Mouse (Mus musculus) neural tube, embryonic 14.5 days (tissue): ENCODE data around the gene Eml5. TPM values are rescaled to one million over a fixed set of nuclear protein-coding genes. Genes with fewer than 3 reads are reported as not detected.

Experiments
- ATAC-seq: fragments of 200-750 bp; cut with Nextera tagmentation; 2 replicates; pipeline ENCODE4 v1.8.0; 2017; ENCODE audit warnings: low read depth, mild to moderate bottlenecking, moderate TSS enrichment, moderate library complexity
- H3K27ac ChIP-seq: fragments of 300-500 bp; sonication (generic); 2 replicates; pipeline ENCODE4 v1.5.1; 2014; ENCODE audit warnings: low read depth, mild to moderate bottlenecking, control low read depth, low read length, moderate library complexity, mixed read lengths
- H3K27me3 ChIP-seq: fragments of 300-500 bp; sonication (generic); 2 replicates; pipeline ENCODE4 v1.6.1; 2014; ENCODE audit warnings: low read length; ENCODE audit not compliant: control insufficient read depth, insufficient read depth
- H3K36me3 ChIP-seq: fragments of 300-500 bp; sonication (generic); 2 replicates; pipeline ENCODE4 v1.6.1; 2014; ENCODE audit warnings: low read length, mixed read lengths; ENCODE audit not compliant: control insufficient read depth, insufficient read depth
- H3K4me1 ChIP-seq: fragments of 300-500 bp; sonication (generic); 2 replicates; pipeline ENCODE4 v1.6.1; 2014; ENCODE audit warnings: low read length; ENCODE audit not compliant: control insufficient read depth, insufficient read depth
- H3K4me2 ChIP-seq: fragments of 300-500 bp; sonication (generic); 2 replicates; pipeline ENCODE4 v1.6.1; 2014; ENCODE audit warnings: mild to moderate bottlenecking, low read depth, low read length, control low read depth
- H3K4me3 ChIP-seq: fragments of 300-500 bp; sonication (generic); 2 replicates; pipeline ENCODE4 v1.5.1; 2014; ENCODE audit warnings: low read depth, low read length, control low read depth, mixed read lengths
- H3K9ac ChIP-seq: fragments of 300-500 bp; sonication (generic); replicated peaks from 2 replicates; pipeline ENCODE4 v1.6.1; 2014; ENCODE audit warnings: low read depth, mild to moderate bottlenecking, control low read depth, low read length, mixed read lengths
- H3K9me3 ChIP-seq: fragments of 300-500 bp; sonication (generic); 2 replicates; pipeline ENCODE4 v1.6.1; 2016; ENCODE audit warnings: low read length; ENCODE audit not compliant: control insufficient read depth
- WGBS: fragments of 180-500 bp; shearing (Covaris S2); extraction: QIAGEN DNeasy Blood & Tissue Kit; methylation state at CpG from one replicate; pipeline ENCODE4 v1.1.7; 2014; 5-methylcytosine and 5-hydroxymethylcytosine counted together
- polyA plus RNA-seq: library from polyadenylated mRNA; unstranded; fragments of >200 nt; fragmentation: Nextera tagmentation; extraction: Ambion mirVana; gene quantifications from 2 replicates; pipeline ENCODE4 v1.2.1, GENCODE M21; 2014

The Eml5 gene
- polyA plus RNA-seq, 1 experiment from 2014 or later, result 25.0 TPM

DNA sequence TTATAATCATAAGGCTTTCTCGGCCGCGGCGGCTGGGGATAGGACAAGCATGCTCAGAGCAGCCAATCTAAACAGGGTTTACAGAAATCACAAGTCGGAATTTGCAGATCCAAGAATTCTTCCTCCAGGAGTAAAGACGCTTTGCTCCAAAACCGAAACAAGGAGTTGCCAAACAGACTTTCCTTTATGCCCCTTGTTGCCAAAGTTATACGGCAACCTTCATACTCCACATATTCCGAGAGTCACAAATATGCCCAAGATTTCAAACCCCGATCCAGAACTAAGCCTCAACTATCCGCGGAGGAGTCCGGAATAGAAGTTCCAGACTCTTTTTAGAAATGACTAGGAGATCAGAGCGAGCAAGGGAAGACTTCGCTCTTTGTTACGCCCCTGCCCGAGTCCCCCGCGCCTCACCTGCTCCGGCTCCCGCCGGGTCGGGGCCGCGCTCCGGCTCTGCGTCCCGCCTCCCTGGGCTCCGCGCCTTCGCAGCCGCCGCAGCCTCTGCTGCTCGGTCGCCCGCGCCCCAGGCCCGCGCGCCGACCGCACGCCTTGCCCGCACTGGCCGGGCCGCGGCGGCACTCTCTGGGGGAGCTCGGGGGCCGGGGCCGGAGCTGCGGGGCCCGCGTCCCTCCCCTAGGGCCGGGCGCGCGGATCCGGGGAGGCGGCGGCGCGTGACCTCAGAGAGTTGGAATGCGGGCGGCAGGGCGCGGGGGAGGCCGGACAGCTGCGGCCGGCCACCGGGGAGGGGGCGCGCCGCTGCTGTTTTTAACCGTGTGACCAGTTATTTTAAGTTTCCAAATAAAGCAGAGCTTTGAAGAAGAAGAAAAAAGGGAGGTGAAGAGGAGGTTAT is 164.1 kb downstream of the Eml5 start, which contains the start of gene Ptpn21:
Gene Ptpn21, minus strand, starts transcription at position 455 of the 850 bp plus-strand sequence.
- Histone ChIP-seq H3K9ac (peak within 1 kb of the TSS; percentile 76), H3K27me3 (no peaks in the 10 kb centered on the region; the same call in 1 of the 2 replicates)

More for the DNA sequence above, 164.1 kb downstream of the Eml5 start, which contains the start of gene Ptpn21:
- peak; percentile 22; the same call in 1 of the 2 replicates for ATAC-seq
- no peak within 1 kb of the TSS for H3K27ac ChIP-seq
- peaks cover 21% of the 10 kb centered on the region for H3K4me1 ChIP-seq
- peak within 1 kb of the TSS; percentile 99 for H3K4me2 ChIP-seq
- H3K4me3 ChIP-seq, result peak within 1 kb of the TSS; percentile 59
- no peaks in the 10 kb centered on the region for H3K9me3 ChIP-seq
- under 1% methylated on average over 74 of the region's 75 CpGs for WGBS
- no peaks in the 10 kb centered on the region for H3K36me3 ChIP-seq

Other genes starting within 250 kb of the Eml5 start
- 4.2 and 4.7 TPM in 2 replicates for gene Ptpn21, start 164.1 kb downstream of the Eml5 start, polyA plus RNA-seq
- 126 and 137 TPM in 2 replicates for gene Zc3h14, start 154.5 kb downstream of the Eml5 start, polyA plus RNA-seq
- 35.9 and 36.0 TPM in 2 replicates for gene Ttc8, start 19.1 kb upstream of the Eml5 start, polyA plus RNA-seq